Mouse (Mus musculus): ENCODE data around the gene Ube2v1.

Ube2v1 gene

GRCm38 (mm10) chr2:167562101-167562500, 69.8 kb downstream of the Ube2v1 start:
- no peak for DNase-seq (ENCODE audit: low spot score)

GRCm38 (mm10) chr2:167559413-167559812, 72.5 kb downstream of the Ube2v1 start:
- no peak for DNase-seq (ENCODE audit: low spot score)
